Mouse (Mus musculus): ENCODE results near the gene Htra2. TPM values are rescaled to one million over a fixed set of nuclear protein-coding genes. Genes with fewer than 3 reads are reported as not detected.

The Htra2 gene
- polyA plus RNA-seq, 1 experiment from 2014 or later, result 74.1 TPM

GRCm38 (mm10) chr6:83086121-83087035, 31.3 kb upstream of the Htra2 start, which contains the start of gene Lbx2:
Gene Lbx2 (plus strand): TSS chr6:83086367.
- Histone ChIP-seq H3K27me3 (peaks cover 90% of the 10 kb centered on the region), H3K9me3 (no peaks in the 10 kb centered on the region), H3K4me2 (replicated peaks) (peak within 1 kb of the TSS; percentile 40), H3K4me3 (peak within 1 kb of the TSS; percentile 25), H3K9ac (no peak within 1 kb of the TSS), H3K36me3 (peaks cover 7% of the 10 kb centered on the region), H3K27ac (no peak within 1 kb of the TSS), H3K4me1 (peaks cover 33% of the 10 kb centered on the region)
- WGBS, result 5% methylated on average over 42 of the region's 42 CpGs
- ATAC-seq (ENCODE audit: insufficient number of reproducible peaks, insufficient read depth, low FRiP score, low TSS enrichment), result no peak

- no peak for ATAC-seq (ENCODE audit: insufficient number of reproducible peaks, insufficient read depth, low FRiP score, low TSS enrichment)
- 4% methylated on average over 6 of the region's 6 CpGs for WGBS
- peaks cover 74% of the 10 kb centered on the region for H3K27me3 ChIP-seq
Observed at GRCm38 (mm10) chr6:83084477-83084876, 29.4 kb upstream of the Htra2 start.

DNA sequence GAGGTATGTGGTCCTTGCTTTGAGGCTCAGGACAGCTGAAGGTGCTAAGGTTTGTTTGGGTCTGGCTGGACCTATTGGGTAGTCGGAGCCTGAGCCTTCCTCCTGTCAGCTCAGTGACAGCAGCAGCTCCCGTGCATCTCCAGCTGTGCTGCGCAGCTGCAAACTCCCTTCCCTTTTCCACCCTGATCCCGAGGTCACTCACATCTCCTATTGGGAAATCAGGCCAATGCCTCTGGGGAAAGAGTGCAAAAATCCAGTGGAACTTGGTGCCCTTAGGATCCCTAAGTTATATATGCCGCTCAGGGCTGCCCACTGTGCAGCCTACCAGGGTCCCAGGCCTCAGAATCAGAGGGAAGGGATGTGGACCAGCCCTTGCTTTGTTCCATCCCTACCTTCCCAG, 28.4 kb upstream of the Htra2 start:
- no peak overlapping the region for H3K4me2 ChIP-seq (replicated peaks)
- 12% methylated on average over 5 of the region's 5 CpGs for WGBS
- no peaks in the 10 kb centered on the region for H3K9me3 ChIP-seq
- H3K27me3 ChIP-seq, result peaks cover 67% of the 10 kb centered on the region
- H3K9ac ChIP-seq, result peak overlapping the region; percentile 27; the same call in 1 of the 2 replicates
- peaks cover 22% of the 10 kb centered on the region for H3K36me3 ChIP-seq
- H3K4me1 ChIP-seq, result peaks cover 43% of the 10 kb centered on the region
- 0 out of 2 replicates have a peak overlapping the region, but pooled peaks have one; percentile 5 for H3K4me3 ChIP-seq
- H3K27ac ChIP-seq, result no peak overlapping the region
- ATAC-seq (ENCODE audit: insufficient number of reproducible peaks, insufficient read depth, low FRiP score, low TSS enrichment), result no peak

More at GRCm38 (mm10) chr6:83084477-83084876, 29.4 kb upstream of the Htra2 start:
- H3K4me1 ChIP-seq, result peaks cover 36% of the 10 kb centered on the region
- H3K36me3 ChIP-seq, result peaks cover 22% of the 10 kb centered on the region
- H3K9me3 ChIP-seq, result no peaks in the 10 kb centered on the region
- H3K4me2 ChIP-seq (replicated peaks), result no peak overlapping the region
- H3K4me3 ChIP-seq, result no peak overlapping the region
- no peak overlapping the region for H3K27ac ChIP-seq
- H3K9ac ChIP-seq, result 0 out of 2 replicates have a peak overlapping the region, but pooled peaks have one; percentile 7

DNA sequence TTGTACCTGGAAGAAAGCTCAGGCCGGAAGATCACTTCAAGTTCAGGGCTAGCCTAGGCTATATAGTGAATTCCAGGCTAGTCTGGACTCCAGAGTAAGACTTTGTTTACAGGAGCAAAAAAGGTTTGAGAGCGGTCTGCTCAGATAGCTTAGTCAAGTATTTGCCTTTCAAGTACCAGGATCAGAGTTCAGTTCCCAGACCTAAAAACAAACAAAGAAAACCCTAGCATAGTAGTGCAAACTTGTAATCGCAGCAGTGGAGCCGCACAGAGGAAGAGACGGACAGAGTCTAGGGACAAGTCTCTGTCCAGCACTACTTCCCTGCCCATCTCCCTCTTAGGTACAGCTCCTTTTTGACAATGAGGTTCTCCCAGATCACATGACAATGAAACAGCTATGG, 25.1 kb upstream of the Htra2 start:
- no peaks in the 10 kb centered on the region for H3K9me3 ChIP-seq
- H3K4me3 ChIP-seq, result no peak overlapping the region
- peaks cover 31% of the 10 kb centered on the region for H3K4me1 ChIP-seq
- H3K27me3 ChIP-seq, result peaks cover 41% of the 10 kb centered on the region
- WGBS, result 92% methylated on average over 5 of the region's 5 CpGs
- no peak overlapping the region for H3K4me2 ChIP-seq (replicated peaks)
- ATAC-seq (ENCODE audit: insufficient number of reproducible peaks, insufficient read depth, low FRiP score, low TSS enrichment), result no peak
- no peak overlapping the region for H3K9ac ChIP-seq
- peaks cover 22% of the 10 kb centered on the region for H3K36me3 ChIP-seq
- H3K27ac ChIP-seq, result no peak overlapping the region

GRCm38 (mm10) chr6:83078324-83078858, 23.3 kb upstream of the Htra2 start:
- Histone ChIP-seq H3K27me3 (peaks cover 40% of the 10 kb centered on the region), H3K4me1 (peaks cover 18% of the 10 kb centered on the region)

GRCm38 (mm10) chr6:83077630-83078323, 22.7 kb upstream of the Htra2 start, which contains the start of gene Pcgf1:
Gene Pcgf1 (plus strand): TSS chr6:83077869.
- Histone ChIP-seq H3K4me3 (peak within 1 kb of the TSS; percentile 76), H3K4me2 (replicated peaks) (peak within 1 kb of the TSS; percentile 92), H3K4me1 (peaks cover 16% of the 10 kb centered on the region; the same call in 1 of the 2 replicates), H3K9ac (peak within 1 kb of the TSS; percentile 75), H3K36me3 (peaks cover 22% of the 10 kb centered on the region), H3K27ac (peak within 1 kb of the TSS; percentile 90), H3K9me3 (no peaks in the 10 kb centered on the region), H3K27me3 (peaks cover 40% of the 10 kb centered on the region)
- peak; percentile 85 for ATAC-seq (ENCODE audit: insufficient number of reproducible peaks, insufficient read depth, low FRiP score, low TSS enrichment)
- WGBS, result under 1% methylated on average over 54 of the region's 54 CpGs

More at GRCm38 (mm10) chr6:83078324-83078858, 23.3 kb upstream of the Htra2 start:
- no peaks in the 10 kb centered on the region for H3K9me3 ChIP-seq
- peak overlapping the region; percentile 76 for H3K4me3 ChIP-seq
- H3K27ac ChIP-seq, result peak overlapping the region; percentile 90
- peak; percentile 85 for ATAC-seq (ENCODE audit: insufficient number of reproducible peaks, insufficient read depth, low FRiP score, low TSS enrichment)
- H3K9ac ChIP-seq, result peak overlapping the region; percentile 75
- peak overlapping the region; percentile 92 for H3K4me2 ChIP-seq (replicated peaks)
- WGBS, result under 1% methylated on average over 46 of the region's 46 CpGs
- H3K36me3 ChIP-seq, result peaks cover 22% of the 10 kb centered on the region

DNA sequence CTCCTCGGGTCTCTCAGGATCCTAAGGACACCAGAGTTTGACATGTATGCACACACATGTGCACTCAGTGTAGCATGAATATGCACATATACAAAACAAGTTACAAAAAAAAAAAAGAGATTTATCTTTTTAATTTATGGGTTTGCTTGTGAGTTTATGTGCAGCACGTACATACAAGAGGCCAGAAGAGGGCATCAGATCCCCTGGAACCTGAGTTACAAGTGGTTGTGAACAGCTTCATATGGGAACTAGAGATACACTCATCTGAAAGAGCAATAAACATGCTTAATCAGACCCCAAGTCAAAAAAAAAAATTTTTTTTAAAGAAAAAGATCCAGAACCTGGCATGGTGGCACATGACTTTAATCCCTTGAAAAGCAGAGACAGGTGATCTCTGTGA, 19.9 kb upstream of the Htra2 start:
- peaks cover under 1% of the 10 kb centered on the region; the same call in 1 of the 2 replicates for H3K36me3 ChIP-seq
- ATAC-seq (ENCODE audit: insufficient number of reproducible peaks, insufficient read depth, low FRiP score, low TSS enrichment), result no peak
- no peak overlapping the region for H3K27ac ChIP-seq
- WGBS, result 17% methylated on average over 2 of the region's 2 CpGs
- H3K9me3 ChIP-seq, result no peaks in the 10 kb centered on the region
- no peak overlapping the region for H3K4me2 ChIP-seq (replicated peaks)
- H3K9ac ChIP-seq, result no peak overlapping the region
- no peak overlapping the region for H3K4me3 ChIP-seq
- H3K4me1 ChIP-seq, result peaks cover 22% of the 10 kb centered on the region; the same call in 1 of the 2 replicates
- H3K27me3 ChIP-seq, result peaks cover 58% of the 10 kb centered on the region

DNA sequence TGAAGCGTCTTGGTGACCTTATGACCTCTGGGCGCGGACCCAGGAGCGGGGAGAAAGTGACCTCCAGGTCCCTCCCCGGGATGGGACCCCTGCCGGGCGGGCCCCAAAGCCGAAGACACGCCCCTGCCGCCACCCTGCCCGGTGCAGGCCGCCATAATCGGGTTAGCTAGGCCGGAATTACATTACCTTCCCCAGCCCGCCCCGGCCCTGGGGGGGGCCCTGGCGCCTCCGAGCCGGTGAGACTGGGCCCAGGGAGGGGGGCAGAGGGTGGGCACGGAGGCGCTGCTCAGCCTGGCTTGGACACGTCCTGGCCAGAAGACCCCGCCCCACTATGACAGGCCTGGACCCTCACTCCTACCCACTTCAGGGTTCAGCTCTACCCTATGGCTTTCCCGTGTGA, 16.1 kb upstream of the Htra2 start:
- H3K9ac ChIP-seq, result no peak overlapping the region
- peak overlapping the region; percentile 51 for H3K4me2 ChIP-seq (replicated peaks)
- no peaks in the 10 kb centered on the region for H3K9me3 ChIP-seq
- no peaks in the 10 kb centered on the region for H3K36me3 ChIP-seq
- under 1% methylated on average over 24 of the region's 24 CpGs for WGBS
- H3K27ac ChIP-seq, result no peak overlapping the region
- H3K4me3 ChIP-seq, result peak overlapping the region; percentile 30
- 0 out of 2 replicates have a peak, but pooled peaks cover 6% of the 10 kb centered on the region for H3K4me1 ChIP-seq
- peak; percentile 55 for ATAC-seq (ENCODE audit: insufficient number of reproducible peaks, insufficient read depth, low FRiP score, low TSS enrichment)
- peaks cover 93% of the 10 kb centered on the region for H3K27me3 ChIP-seq

DNA sequence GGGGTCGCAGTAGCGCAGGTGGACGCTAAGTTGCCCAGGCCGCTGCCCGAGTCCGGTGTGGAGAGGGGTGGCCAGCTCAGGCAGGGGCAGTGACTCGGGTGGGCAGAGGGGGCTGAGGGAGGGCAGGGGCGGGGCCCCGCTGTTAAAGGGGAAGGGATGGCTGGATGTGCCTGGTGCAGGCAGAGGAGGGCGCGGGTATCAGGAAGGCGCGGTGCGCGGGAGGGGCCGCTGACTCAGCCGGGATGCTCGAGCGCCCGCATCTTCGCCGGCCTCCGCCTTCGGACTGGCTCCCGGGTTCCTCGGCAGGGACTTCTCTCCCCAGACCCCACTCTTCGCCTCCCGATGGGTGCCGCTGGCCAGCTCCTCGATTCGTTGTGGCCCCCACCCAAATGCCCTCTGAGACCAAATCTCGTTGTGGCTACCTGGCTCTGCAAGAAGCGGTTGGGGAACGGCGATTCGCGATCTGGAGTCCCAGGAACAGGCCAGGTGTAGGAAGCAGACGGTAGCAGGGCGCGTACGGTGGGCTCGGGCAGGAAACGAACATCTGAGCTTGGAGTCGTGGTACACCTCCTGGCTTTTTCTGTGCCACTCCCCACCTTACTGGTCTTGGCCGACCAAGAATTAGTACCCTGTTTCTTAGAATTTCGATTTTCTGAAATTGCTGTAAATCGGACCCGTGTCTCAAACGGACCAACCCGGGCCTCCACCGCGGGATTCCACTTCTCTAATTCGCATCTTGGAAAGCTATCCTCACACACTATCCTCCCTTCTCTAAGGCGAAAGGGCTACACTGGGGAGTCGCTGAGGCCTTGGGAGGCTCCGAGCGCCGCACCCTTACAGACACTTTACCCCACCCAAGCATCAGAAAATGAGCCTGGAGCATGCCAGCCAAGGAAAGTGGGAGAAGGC, 15.5 kb upstream of the Htra2 start:
- H3K9me3 ChIP-seq, result no peaks in the 10 kb centered on the region
- H3K9ac ChIP-seq, result 0 out of 2 replicates have a peak overlapping the region, but pooled peaks have one; percentile 15
- peak; percentile 36; the same call in 1 of the 2 replicates for ATAC-seq (ENCODE audit: insufficient number of reproducible peaks, insufficient read depth, low FRiP score, low TSS enrichment)
- 0 out of 2 replicates have a peak, but pooled peaks cover 6% of the 10 kb centered on the region for H3K4me1 ChIP-seq
- H3K4me3 ChIP-seq, result peak overlapping the region; percentile 30
- WGBS, result 2% methylated on average over 55 of the region's 58 CpGs
- H3K4me2 ChIP-seq (replicated peaks), result peak overlapping the region; percentile 51
- H3K27me3 ChIP-seq, result peaks cover 96% of the 10 kb centered on the region
- H3K27ac ChIP-seq, result no peak overlapping the region
- H3K36me3 ChIP-seq, result no peaks in the 10 kb centered on the region

GRCm38 (mm10) chr6:83070247-83070310, 15.0 kb upstream of the Htra2 start, which contains the start of gene Tlx2:
Gene Tlx2 (minus strand): TSS chr6:83070293.
- Histone ChIP-seq H3K4me2 (replicated peaks) (peak within 1 kb of the TSS; percentile 51), H3K9me3 (no peaks in the 10 kb centered on the region), H3K27me3 (peaks cover 97% of the 10 kb centered on the region), H3K9ac (0 out of 2 replicates have a peak within 1 kb of the TSS, but pooled peaks have one; percentile 15), H3K4me1 (0 out of 2 replicates have a peak, but pooled peaks cover 6% of the 10 kb centered on the region), H3K36me3 (no peaks in the 10 kb centered on the region), H3K27ac (no peak within 1 kb of the TSS), H3K4me3 (peak within 1 kb of the TSS; percentile 30)
- WGBS, result 2% methylated on average over 9 of the region's 10 CpGs
- no peak for ATAC-seq (ENCODE audit: insufficient number of reproducible peaks, insufficient read depth, low FRiP score, low TSS enrichment)
